Mouse (Mus musculus): ENCODE results near the gene Gpr19.

DNA sequence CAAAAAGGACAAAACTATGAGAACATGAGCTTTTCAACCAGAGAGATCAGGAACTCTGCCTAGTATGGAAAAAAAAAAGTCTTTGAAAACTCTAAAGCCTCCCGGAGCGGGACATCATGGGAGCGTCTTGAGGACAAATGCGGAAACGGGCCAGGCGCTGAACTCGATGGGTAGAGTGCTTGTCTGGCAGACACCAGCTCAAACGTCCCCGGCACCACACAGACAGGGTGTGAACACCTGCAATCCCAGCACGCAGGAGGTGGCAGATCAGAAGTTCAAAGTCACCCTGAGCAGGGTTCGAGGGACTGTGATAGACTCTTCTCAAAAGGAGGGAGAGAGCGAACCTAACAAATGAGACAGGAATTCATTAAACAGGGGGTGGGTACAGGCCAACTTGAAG, 37.0 kb downstream of the Gpr19 start:
- TF ChIP-seq POLR2A (IDR thresholded peaks at IDR 0.05; ENCODE audit: extremely low read depth, insufficient read depth, low read length), result no peak
- TF ChIP-seq CTCF (IDR thresholded peaks at IDR 0.05; ENCODE audit: low read depth, low read length), result no peak
